Mouse (Mus musculus) intestine, postnatal 0 days (tissue): ENCODE measurements around the gene Sh2d1b2. TPM values are rescaled to one million over a fixed set of nuclear protein-coding genes. Genes with fewer than 3 reads are reported as not detected.

Source experiments
- ATAC-seq: fragments of 200-750 bp; cut with Nextera tagmentation; 2 replicates; pipeline ENCODE4 v1.8.0; 2017; ENCODE audit warnings: mild to moderate bottlenecking, moderate TSS enrichment, moderate library complexity
- H3K27ac ChIP-seq: fragments of 300-500 bp; sonication (generic); 2 replicates; pipeline ENCODE4 v1.5.1; 2014; ENCODE audit warnings: mild to moderate bottlenecking, low read depth, low read length, moderate library complexity
- H3K27me3 ChIP-seq: fragments of 300-500 bp; sonication (generic); replicated peaks from 2 replicates; pipeline ENCODE4 v1.6.1; 2014; ENCODE audit warnings: low read length, mixed read lengths; ENCODE audit not compliant: control insufficient read depth, insufficient read depth
- H3K36me3 ChIP-seq: fragments of 300-500 bp; sonication (generic); 2 replicates; pipeline ENCODE4 v1.6.1; 2014; ENCODE audit warnings: mild to moderate bottlenecking, moderate library complexity; ENCODE audit not compliant: control insufficient read depth, insufficient read depth
- H3K4me1 ChIP-seq: fragments of 300-500 bp; sonication (generic); replicated peaks from 2 replicates; pipeline ENCODE4 v1.6.1; 2014; ENCODE audit warnings: antibody characterized with exemption, low read length, mixed read lengths; ENCODE audit not compliant: control insufficient read depth, insufficient read depth
- H3K4me2 ChIP-seq: fragments of 300-500 bp; sonication (generic); replicated peaks from 2 replicates; pipeline ENCODE4 v1.6.1; 2014; ENCODE audit warnings: low read depth, mild to moderate bottlenecking, moderate library complexity
- H3K4me3 ChIP-seq: fragments of 300-500 bp; sonication (generic); 2 replicates; pipeline ENCODE4 v1.5.1; 2014; ENCODE audit warnings: low read depth, low read length
- H3K9ac ChIP-seq: fragments of 300-500 bp; sonication (generic); 2 replicates; pipeline ENCODE4 v1.6.1; 2014; ENCODE audit warnings: mild to moderate bottlenecking, low read depth, low read length
- H3K9me3 ChIP-seq: fragments of 300-500 bp; sonication (generic); 2 replicates; pipeline ENCODE4 v1.6.1; 2016; ENCODE audit warnings: mixed run types; ENCODE audit not compliant: control insufficient read depth
- CTCF ChIP-seq: sonication (generic); IDR thresholded peaks from 2 replicates; pipeline ENCODE4 v1.5.1; 2016; ENCODE audit warnings: low read depth, mild to moderate bottlenecking, control low read depth, antibody characterized with exemption, moderate library complexity
- WGBS: fragments of 180-500 bp; shearing (Covaris S2); extraction: QIAGEN DNeasy Blood & Tissue Kit; methylation state at CpG from one replicate; pipeline ENCODE4 v1.1.7; 2014; 5-methylcytosine and 5-hydroxymethylcytosine counted together
- polyA plus RNA-seq: library from polyadenylated mRNA; unstranded; fragments of >200 nt; fragmentation: Nextera tagmentation; extraction: Ambion mirVana; gene quantifications from 2 replicates; pipeline ENCODE4 v1.2.1, GENCODE M21; 2015

Sh2d1b2 gene
- polyA plus RNA-seq, 1 experiment from 2014 or later: not detected

DNA sequence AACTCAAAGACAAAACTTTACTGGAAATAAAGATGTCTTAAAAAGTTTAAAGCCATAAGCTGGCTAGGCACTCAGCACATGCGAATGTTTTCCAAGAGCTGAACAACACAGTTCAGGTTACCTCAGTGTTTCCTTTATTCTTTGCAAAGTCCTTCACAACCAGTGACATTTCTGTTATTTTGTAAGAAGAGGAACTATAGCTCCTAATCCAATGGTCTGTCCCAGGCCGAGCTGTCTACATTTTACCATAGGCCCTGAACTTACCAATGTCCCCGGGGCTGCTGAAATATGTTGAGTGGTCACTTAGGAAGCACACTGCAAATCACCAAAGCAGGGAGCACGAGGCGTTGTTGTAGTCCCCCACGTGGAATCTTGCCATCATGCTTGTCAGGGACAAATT, 37.7 kb downstream of the Sh2d1b2 start:
- 85% methylated on average over 6 of the region's 6 CpGs for WGBS
- ATAC-seq: no peak
- H3K9me3 ChIP-seq: 0 out of 2 replicates have a peak, but pooled peaks cover 7% of the 10 kb centered on the region
- no peak overlapping the region for H3K4me3 ChIP-seq
- no peaks in the 10 kb centered on the region for H3K27me3 ChIP-seq
- no peak for TF ChIP-seq CTCF
- H3K36me3 ChIP-seq: no peaks in the 10 kb centered on the region
- H3K27ac ChIP-seq: no peak overlapping the region
- no peak overlapping the region for H3K4me2 ChIP-seq
- no peak overlapping the region for H3K9ac ChIP-seq
- H3K4me1 ChIP-seq: no peaks in the 10 kb centered on the region

GRCm38 (mm10) chr1:170270696-170271095, 38.1 kb downstream of the Sh2d1b2 start:
- Histone ChIP-seq H3K27ac (no peak overlapping the region), H3K4me1 (no peaks in the 10 kb centered on the region), H3K36me3 (no peaks in the 10 kb centered on the region), H3K27me3 (no peaks in the 10 kb centered on the region), H3K9ac (no peak overlapping the region), H3K9me3 (0 out of 2 replicates have a peak, but pooled peaks cover 11% of the 10 kb centered on the region), H3K4me3 (no peak overlapping the region), H3K4me2 (no peak overlapping the region)
- 84% methylated on average over 4 of the region's 4 CpGs for WGBS
- ATAC-seq: no peak
- TF ChIP-seq CTCF: no peak

GRCm38 (mm10) chr1:170273252-170273651, 40.7 kb downstream of the Sh2d1b2 start:
- Histone ChIP-seq H3K36me3 (no peaks in the 10 kb centered on the region), H3K27ac (no peak overlapping the region), H3K4me1 (no peaks in the 10 kb centered on the region), H3K4me3 (no peak overlapping the region), H3K9me3 (0 out of 2 replicates have a peak, but pooled peaks cover 4% of the 10 kb centered on the region), H3K4me2 (no peak overlapping the region), H3K9ac (no peak overlapping the region), H3K27me3 (no peaks in the 10 kb centered on the region)
- TF ChIP-seq CTCF: no peak
- no peak for ATAC-seq

DNA sequence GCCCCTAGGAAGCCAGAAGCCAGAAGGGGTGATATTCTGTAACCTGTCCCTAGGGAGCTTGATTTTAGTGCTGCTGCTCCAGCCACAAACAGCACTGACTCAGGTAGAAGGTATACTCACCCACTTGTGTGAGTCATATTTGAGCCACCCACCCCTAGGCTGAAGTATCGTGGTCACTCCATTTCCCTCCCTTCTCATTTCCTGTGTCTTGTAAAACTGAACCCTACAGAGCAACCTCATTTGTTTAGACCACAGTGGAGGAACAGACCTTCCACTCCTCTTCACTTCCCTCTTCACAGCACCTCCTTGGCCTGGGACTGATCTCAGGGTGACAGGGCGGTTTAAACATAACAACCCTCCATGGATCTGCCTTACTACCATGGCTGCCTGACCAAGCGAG, 44.5 kb downstream of the Sh2d1b2 start, which contains the start of gene Sh2d1b1:
TSS of gene Sh2d1b1 (plus strand) at position 305 of the 400 bp plus-strand sequence.
- 0 out of 2 replicates have a peak, but pooled peaks cover 4% of the 10 kb centered on the region for H3K9me3 ChIP-seq
- no peak within 1 kb of the TSS for H3K9ac ChIP-seq
- 62% methylated on average over 2 of the region's 3 CpGs for WGBS
- H3K27ac ChIP-seq: no peak within 1 kb of the TSS
- no peak for TF ChIP-seq CTCF
- no peak for ATAC-seq
- H3K36me3 ChIP-seq: no peaks in the 10 kb centered on the region
- no peak within 1 kb of the TSS for H3K4me3 ChIP-seq
- H3K4me2 ChIP-seq: no peak within 1 kb of the TSS
- no peaks in the 10 kb centered on the region for H3K27me3 ChIP-seq
- no peaks in the 10 kb centered on the region for H3K4me1 ChIP-seq

GRCm38 (mm10) chr1:170282415-170283129, 50.0 kb downstream of the Sh2d1b2 start:
- no peak overlapping the region for H3K4me2 ChIP-seq
- WGBS: 63% methylated on average over 4 of the region's 4 CpGs
- H3K4me3 ChIP-seq: no peak overlapping the region
- no peaks in the 10 kb centered on the region for H3K27me3 ChIP-seq
- no peak for TF ChIP-seq CTCF
- H3K9ac ChIP-seq: no peak overlapping the region
- H3K9me3 ChIP-seq: no peaks in the 10 kb centered on the region
- no peak for ATAC-seq
- no peak overlapping the region for H3K27ac ChIP-seq
- no peaks in the 10 kb centered on the region for H3K4me1 ChIP-seq
- no peaks in the 10 kb centered on the region for H3K36me3 ChIP-seq

GRCm38 (mm10) chr1:170292239-170292951, 59.8 kb downstream of the Sh2d1b2 start:
- Histone ChIP-seq H3K27ac (no peak overlapping the region), H3K9me3 (no peaks in the 10 kb centered on the region), H3K4me1 (no peaks in the 10 kb centered on the region), H3K9ac (no peak overlapping the region), H3K27me3 (no peaks in the 10 kb centered on the region), H3K4me3 (no peak overlapping the region), H3K36me3 (no peaks in the 10 kb centered on the region), H3K4me2 (no peak overlapping the region)
- 0 out of 2 replicates have a peak, but pooled peaks have one; percentile 33 for ATAC-seq
- WGBS: 37% methylated on average over 9 of the region's 9 CpGs
- peak; percentile 90 for TF ChIP-seq CTCF
